Mouse (Mus musculus): Measurements from ENCODE around the gene Mpped2. TPM values are rescaled to one million over a fixed set of nuclear protein-coding genes. Genes with fewer than 3 reads are reported as not detected.

Mpped2 gene
- polyA plus RNA-seq, 1 experiment, result not detected

DNA sequence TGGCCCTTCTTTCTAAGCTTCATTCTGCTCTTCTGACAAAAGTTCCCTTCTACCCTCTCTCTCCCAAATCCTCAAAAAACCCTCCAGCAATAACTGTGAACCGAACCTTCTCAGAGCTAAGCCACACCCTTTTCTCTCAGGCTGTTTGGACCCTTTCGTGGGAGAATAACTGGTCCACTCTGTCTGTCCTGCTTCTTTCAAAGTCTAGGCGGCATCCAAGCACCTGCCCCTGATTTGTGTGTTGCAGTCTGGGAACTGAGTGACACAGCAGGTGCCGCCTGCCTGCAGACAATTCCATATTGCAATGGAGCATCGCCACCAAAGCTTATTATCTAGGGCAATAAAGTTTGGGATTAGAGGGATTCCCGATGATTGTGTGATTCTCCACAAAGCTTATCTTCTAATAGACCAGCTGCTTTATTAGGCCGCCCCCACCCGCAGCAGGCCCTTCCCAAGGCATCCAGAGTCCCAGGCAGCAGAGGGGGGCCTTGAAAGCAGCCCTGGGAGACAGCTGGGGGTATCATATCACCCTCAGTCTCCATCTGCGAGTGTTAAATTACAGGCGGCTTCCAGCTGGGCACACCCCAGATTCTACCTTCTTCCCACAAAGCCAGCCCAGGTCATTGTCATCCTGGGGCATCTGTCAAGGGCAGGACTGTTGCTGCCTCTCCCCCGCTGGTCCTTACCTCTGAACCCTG, 202.4 kb downstream of the Mpped2 start:
- Histone ChIP-seq H3K79me2 (ENCODE audit: control insufficient read depth, insufficient read depth) (no peaks in the 10 kb centered on the region), H3K27me3 (ENCODE audit: control insufficient read depth, insufficient read depth, insufficient read length) (no peaks in the 10 kb centered on the region), H3K79me3 (ENCODE audit: low read depth) (no peaks in the 10 kb centered on the region), H3K36me3 (ENCODE audit: control insufficient read depth, insufficient read depth) (no peaks in the 10 kb centered on the region), H3ac (ENCODE audit: control insufficient read depth, insufficient read length, low read depth) (no peak overlapping the region), H3K4me3 (ENCODE audit: insufficient read depth, poor library complexity, severe bottlenecking) (no peak overlapping the region)
- TF ChIP-seq FOSL1 (IDR thresholded peaks at IDR 0.05; ENCODE audit: insufficient read depth, low read length, poor library complexity, severe bottlenecking) (no peak), MYOD1 (IDR thresholded peaks at IDR 0.05; ENCODE audit: control insufficient read depth, insufficient read length, low read depth) (no peak), CTCF (IDR thresholded peaks at IDR 0.05; ENCODE audit: control insufficient read depth, insufficient read depth, insufficient read length) (no peak), USF1 (IDR thresholded peaks at IDR 0.05; ENCODE audit: low read depth) (no peak), MAX (IDR thresholded peaks at IDR 0.05) (no peak), CEBPB (IDR thresholded peaks at IDR 0.05; ENCODE audit: low read depth) (no peak), MYOG (IDR thresholded peaks at IDR 0.05; ENCODE audit: control insufficient read depth, extremely low read depth, insufficient read length) (no peak)

DNA sequence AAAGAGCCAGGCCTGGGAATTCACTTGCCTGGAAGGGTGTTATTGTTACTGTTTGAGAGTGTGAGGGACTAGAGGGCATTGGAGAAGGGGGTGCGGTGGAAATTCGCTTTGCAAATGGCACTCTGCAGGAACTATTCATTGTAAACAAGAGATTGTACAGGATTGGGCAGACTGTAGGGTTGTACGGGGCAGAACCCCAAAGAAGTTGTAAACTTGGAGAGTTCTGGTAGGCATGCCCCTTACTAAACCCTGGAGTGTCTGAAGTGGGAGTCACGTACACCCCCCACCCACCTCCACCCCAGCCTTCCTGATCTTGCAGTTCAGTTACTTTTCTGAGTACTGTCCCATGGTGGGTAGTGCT, 202.9 kb downstream of the Mpped2 start:
- H3K27me3 ChIP-seq (ENCODE audit: control insufficient read depth, insufficient read depth, insufficient read length), result no peaks in the 10 kb centered on the region
- no peak for TF ChIP-seq CEBPB (IDR thresholded peaks at IDR 0.05; ENCODE audit: low read depth)
- TF ChIP-seq MYOG (IDR thresholded peaks at IDR 0.05; ENCODE audit: control insufficient read depth, extremely low read depth, insufficient read length), result no peak
- TF ChIP-seq FOSL1 (IDR thresholded peaks at IDR 0.05; ENCODE audit: insufficient read depth, low read length, poor library complexity, severe bottlenecking), result no peak
- no peak for TF ChIP-seq USF1 (IDR thresholded peaks at IDR 0.05; ENCODE audit: low read depth)
- TF ChIP-seq MAX (IDR thresholded peaks at IDR 0.05), result no peak
- no peak for TF ChIP-seq CTCF (IDR thresholded peaks at IDR 0.05; ENCODE audit: control insufficient read depth, insufficient read depth, insufficient read length)
- TF ChIP-seq MYOD1 (IDR thresholded peaks at IDR 0.05; ENCODE audit: control insufficient read depth, insufficient read length, low read depth), result no peak
- no peaks in the 10 kb centered on the region for H3K79me3 ChIP-seq (ENCODE audit: low read depth)
- no peaks in the 10 kb centered on the region for H3K79me2 ChIP-seq (ENCODE audit: control insufficient read depth, insufficient read depth)
- H3K4me3 ChIP-seq (ENCODE audit: insufficient read depth, poor library complexity, severe bottlenecking), result no peak overlapping the region
- H3ac ChIP-seq (ENCODE audit: control insufficient read depth, insufficient read length, low read depth), result no peak overlapping the region
- H3K36me3 ChIP-seq (ENCODE audit: control insufficient read depth, insufficient read depth), result no peaks in the 10 kb centered on the region

DNA sequence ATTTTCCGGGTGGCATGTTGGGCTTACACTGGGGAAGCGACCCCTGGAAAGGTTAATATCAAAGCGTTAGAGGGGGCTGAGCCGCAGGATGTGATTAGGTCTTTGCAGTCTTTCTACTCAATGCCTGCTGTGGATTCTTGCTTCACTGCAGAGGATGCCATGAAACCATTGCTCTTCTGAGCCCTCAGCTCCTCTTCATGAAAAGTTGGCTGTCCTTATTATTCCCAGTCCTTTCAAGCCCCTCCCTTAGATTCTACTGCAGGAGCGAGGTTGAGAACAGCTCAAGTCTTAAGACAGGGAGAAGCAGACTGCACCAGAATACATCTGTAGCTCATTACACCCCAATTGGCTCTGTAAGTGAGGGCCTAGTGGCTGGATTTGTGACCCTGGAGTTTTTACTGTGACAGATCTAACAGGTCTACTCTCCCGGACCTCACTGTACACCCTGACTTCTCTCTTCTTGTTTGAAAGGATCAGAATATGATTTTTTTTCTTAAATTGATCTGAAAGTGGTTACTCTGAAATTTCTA, 218.9 kb downstream of the Mpped2 start:
- H3ac ChIP-seq (ENCODE audit: control insufficient read depth, insufficient read length, low read depth), result no peak overlapping the region
- H3K4me3 ChIP-seq (ENCODE audit: insufficient read depth, poor library complexity, severe bottlenecking), result no peak overlapping the region
- H3K36me3 ChIP-seq (ENCODE audit: control insufficient read depth, insufficient read depth), result no peaks in the 10 kb centered on the region
- H3K27me3 ChIP-seq (ENCODE audit: control insufficient read depth, insufficient read depth, insufficient read length), result no peaks in the 10 kb centered on the region
- no peaks in the 10 kb centered on the region for H3K79me3 ChIP-seq (ENCODE audit: low read depth)
- TF ChIP-seq MYOG (IDR thresholded peaks at IDR 0.05; ENCODE audit: control insufficient read depth, extremely low read depth, insufficient read length) (no peak), FOSL1 (IDR thresholded peaks at IDR 0.05; ENCODE audit: insufficient read depth, low read length, poor library complexity, severe bottlenecking) (no peak), CTCF (IDR thresholded peaks at IDR 0.05; ENCODE audit: control insufficient read depth, insufficient read depth, insufficient read length) (no peak), MAX (IDR thresholded peaks at IDR 0.05) (no peak), MYOD1 (IDR thresholded peaks at IDR 0.05; ENCODE audit: control insufficient read depth, insufficient read length, low read depth) (no peak), USF1 (IDR thresholded peaks at IDR 0.05; ENCODE audit: low read depth) (no peak), CEBPB (IDR thresholded peaks at IDR 0.05; ENCODE audit: low read depth) (no peak)
- no peaks in the 10 kb centered on the region for H3K79me2 ChIP-seq (ENCODE audit: control insufficient read depth, insufficient read depth)
